Mouse (Mus musculus): ENCODE results near the gene Evi5l. TPM values are rescaled to one million over a fixed set of nuclear protein-coding genes. Genes with fewer than 3 reads are reported as not detected.

The Evi5l gene
- 10.2 and 16.6 TPM in 2 replicates for total RNA-seq (2017)

DNA sequence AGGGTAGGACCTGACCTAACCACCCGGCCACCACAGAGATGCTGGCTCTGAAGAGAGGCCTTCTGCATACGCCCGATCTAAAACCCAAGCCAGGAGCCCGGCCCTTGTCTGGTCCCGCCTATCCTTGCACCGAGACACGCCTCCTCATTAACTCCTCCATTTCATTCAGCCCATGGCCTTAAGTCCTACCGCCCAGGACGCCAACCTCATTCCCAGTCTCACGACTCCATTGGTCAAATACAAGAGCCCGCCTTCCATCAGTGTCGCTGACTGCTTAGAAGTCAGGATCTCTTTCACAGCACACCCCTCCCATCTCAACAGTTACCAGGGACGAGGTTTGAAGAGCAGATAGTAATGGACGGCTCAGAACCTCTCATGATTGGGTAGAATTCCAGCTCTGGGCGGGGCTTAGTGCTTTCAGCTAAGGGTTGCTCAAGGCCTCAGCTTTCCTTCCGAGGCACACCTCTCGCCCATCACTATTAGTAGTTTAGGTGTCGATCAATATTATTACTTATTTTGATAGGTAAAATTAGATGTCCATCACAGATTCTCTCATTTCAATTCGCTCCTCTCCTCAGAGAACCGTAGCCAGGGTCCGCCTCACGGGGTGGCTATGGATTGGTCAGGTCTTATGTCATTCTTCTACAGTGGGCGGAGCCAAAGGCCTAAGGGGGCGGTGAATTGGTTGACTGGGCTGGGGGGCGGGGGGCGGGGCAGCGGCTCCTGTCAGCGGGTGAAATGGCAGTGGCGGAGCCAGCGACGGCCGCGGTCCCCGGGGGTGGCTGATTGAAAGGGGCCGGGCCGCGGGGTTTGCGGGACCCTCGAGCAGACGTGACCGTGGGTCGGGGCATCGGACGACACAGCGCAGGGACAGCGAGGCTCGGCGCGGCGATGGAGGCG, at the start of gene Evi5l:
Gene Evi5l (plus strand): TSS at position 716 of the 900 bp plus-strand sequence.
- ATAC-seq (ENCODE audit: extremely low read depth, insufficient number of reproducible peaks, low FRiP score, poor library complexity, severe bottlenecking) = peak; percentile 88

- no peak for ATAC-seq (ENCODE audit: extremely low read depth, insufficient number of reproducible peaks, low FRiP score, poor library complexity, severe bottlenecking)
Observed at GRCm38 (mm10) chr8:4133798-4134197, 32.6 kb upstream of the Evi5l start, which contains the start of gene Cd209g. Cd209g (plus strand) TSS chr8:4134098.

DNA sequence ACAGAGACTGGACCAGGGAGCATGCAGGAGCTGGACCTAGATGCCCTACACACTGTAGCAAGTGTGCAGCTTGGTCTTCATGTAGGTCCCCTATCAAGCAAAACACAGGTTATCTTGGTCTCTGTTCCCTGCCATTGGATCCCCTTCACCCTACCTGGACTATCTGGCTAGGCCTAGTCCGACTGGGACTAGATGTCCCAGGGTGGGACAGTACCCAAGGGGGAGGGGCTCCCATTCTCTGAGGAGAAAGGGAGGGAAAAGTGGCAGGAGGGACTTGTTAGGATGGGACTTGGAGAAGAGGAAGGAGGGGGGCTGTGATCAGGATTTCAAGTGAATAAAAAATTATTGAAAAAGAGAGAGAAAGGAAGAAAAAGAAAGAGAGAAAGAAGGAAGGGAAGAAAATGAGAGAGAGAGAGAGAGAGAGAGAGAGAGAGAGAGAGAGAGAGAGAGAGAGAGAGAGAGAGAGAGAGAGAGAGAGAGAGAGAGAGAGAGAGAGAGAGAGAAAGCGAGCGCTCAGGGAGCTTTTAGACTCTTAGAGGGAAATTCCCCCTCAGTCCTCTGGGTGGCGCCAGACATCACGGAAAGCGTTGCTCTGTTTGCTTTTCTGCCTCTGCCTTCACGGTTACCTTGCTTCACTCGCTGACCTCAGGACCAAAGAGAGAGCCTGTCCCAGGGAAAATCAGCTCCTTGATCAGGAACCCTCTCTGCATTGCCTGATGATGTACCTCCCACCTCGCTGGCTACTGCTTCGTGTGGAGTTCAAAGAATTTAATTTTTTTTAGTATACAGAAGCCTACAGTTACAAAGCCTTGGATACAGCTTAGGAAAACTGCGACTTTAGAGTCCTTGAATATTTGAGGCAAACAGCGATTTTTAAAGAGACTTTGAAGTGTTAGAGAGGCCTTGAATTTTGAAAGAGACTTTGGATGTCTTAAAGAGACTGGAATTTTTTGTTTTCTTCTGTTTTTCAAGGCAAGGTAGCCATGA, 26.4 kb upstream of the Evi5l start:
- peak; percentile 89 for ATAC-seq (ENCODE audit: extremely low read depth, insufficient number of reproducible peaks, low FRiP score, poor library complexity, severe bottlenecking)

- no peak for ATAC-seq (ENCODE audit: extremely low read depth, insufficient number of reproducible peaks, low FRiP score, poor library complexity, severe bottlenecking)
Observed at GRCm38 (mm10) chr8:4141721-4142120, 24.6 kb upstream of the Evi5l start.

GRCm38 (mm10) chr8:4147272-4147671, 19.1 kb upstream of the Evi5l start:
- ATAC-seq (ENCODE audit: extremely low read depth, insufficient number of reproducible peaks, low FRiP score, poor library complexity, severe bottlenecking) = no peak

- no peak for ATAC-seq (ENCODE audit: extremely low read depth, insufficient number of reproducible peaks, low FRiP score, poor library complexity, severe bottlenecking)
Observed at GRCm38 (mm10) chr8:4154878-4155277, 11.5 kb upstream of the Evi5l start.

- no peak for ATAC-seq (ENCODE audit: extremely low read depth, insufficient number of reproducible peaks, low FRiP score, poor library complexity, severe bottlenecking)
Observed at GRCm38 (mm10) chr8:4162786-4163185, 3.6 kb upstream of the Evi5l start.

- no peak for ATAC-seq (ENCODE audit: extremely low read depth, insufficient number of reproducible peaks, low FRiP score, poor library complexity, severe bottlenecking)
Observed at GRCm38 (mm10) chr8:4165176-4165851, 1.1 kb upstream of the Evi5l start.

DNA sequence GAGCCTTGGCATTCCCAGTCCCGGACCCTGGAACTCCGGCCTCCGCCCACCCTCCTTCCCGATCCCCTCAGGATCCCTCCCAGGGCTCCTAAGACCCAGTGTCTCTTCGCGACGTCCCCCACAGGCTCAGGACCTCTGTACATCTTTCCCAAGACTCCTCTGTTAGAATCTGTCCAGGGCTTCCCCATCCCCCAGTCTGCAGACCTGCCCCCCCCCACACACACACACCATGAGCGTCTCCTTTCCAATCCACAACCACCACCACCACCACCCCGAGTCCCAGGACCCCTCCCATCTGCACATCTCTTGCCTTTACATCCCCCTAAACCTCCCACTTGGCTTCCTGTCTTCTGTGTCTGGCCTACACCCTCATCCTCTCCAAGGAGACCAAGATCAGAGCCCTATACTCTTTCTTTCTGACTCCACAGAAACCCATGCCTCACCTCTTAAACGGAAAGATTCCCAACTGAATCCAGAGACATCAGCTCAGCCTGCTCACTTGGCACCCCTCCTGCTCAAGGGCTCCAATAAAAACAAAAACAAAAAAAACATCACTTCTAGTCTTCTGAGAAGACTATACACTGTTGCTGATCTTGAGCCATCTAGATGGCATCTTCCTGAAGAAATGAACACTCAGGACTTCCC, 636 bp downstream of the Evi5l start:
- no peak for ATAC-seq (ENCODE audit: extremely low read depth, insufficient number of reproducible peaks, low FRiP score, poor library complexity, severe bottlenecking)

DNA sequence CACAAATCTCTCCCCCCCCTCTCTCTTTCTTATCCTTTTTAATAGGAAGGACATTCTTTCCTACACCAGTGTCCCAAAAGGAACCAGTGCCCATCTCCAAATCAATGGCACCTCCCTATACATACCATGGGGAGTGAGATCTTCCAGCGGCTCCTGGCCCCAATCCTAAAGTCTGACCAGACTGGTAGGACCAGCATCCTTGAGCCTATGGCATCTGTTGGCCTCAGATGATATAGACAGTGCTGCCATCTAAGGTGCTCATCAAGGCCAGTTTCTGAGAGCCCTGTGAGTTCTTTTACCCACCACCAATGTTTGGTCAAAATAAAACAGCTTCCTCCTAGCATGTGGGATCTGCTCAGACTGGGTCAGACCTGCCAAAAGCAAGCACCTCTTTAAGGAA, 1.6 kb downstream of the Evi5l start:
- ATAC-seq (ENCODE audit: extremely low read depth, insufficient number of reproducible peaks, low FRiP score, poor library complexity, severe bottlenecking) = no peak

GRCm38 (mm10) chr8:4172486-4172885, 6.1 kb downstream of the Evi5l start:
- no peak for ATAC-seq (ENCODE audit: extremely low read depth, insufficient number of reproducible peaks, low FRiP score, poor library complexity, severe bottlenecking)

DNA sequence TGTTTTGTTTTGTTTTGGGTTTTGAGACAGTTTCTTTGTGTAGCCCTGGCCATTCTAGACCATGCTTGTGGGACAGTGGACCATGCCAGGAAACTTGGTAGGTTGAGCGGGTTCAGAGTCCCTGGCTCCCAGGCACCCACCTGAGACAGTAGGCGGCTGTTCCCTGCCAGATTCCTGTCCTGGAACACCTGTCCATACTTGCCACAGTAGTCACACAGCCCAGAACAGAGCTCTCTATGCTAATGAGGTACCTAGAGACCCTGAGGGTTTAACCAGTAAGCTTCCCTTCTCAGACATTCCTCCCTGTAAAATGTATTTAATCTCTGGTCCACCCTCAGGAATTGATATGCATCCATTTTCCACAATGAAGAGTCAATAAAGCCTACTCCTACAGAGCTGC, 7.7 kb downstream of the Evi5l start:
- no peak for ATAC-seq (ENCODE audit: extremely low read depth, insufficient number of reproducible peaks, low FRiP score, poor library complexity, severe bottlenecking)

DNA sequence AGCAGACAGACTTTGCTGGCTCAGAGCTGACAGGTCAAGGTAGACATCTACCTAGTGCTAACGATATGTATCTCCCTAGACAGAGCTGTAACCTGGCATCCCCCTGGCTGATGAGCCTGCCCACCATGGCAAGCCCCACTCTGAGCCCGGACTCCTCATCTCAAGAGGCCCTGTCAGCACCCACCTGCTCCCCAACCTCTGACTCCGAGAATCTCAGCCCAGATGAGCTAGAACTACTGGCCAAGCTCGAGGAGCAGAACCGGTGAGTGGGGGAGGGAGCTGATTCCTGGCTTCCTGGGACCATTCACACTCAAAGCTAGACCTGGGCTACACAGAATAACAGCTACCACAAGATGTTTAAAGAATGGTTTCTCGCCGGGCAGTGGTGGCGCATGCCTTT, 17.0 kb downstream of the Evi5l start:
- no peak for ATAC-seq (ENCODE audit: extremely low read depth, insufficient number of reproducible peaks, low FRiP score, poor library complexity, severe bottlenecking)

DNA sequence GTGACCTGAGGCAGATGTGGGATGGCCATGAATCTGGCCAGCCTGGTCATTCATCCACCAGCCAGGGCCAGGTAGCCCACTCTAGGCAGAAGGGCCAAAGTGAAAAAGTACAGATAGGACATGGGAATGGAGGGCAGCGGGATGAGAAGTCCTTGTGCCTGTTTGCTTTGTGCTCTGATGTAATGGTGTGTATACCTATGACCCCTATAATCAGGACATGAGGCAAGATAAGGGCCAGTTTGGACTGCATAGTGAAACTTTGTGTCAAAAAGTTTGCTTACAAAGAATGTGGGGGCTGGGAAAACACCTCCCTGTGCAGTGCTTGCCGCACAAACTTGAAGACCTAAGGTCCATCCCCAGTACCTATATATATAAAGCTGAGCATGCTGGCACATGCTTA, 19.8 kb downstream of the Evi5l start:
- no peak for ATAC-seq (ENCODE audit: extremely low read depth, insufficient number of reproducible peaks, low FRiP score, poor library complexity, severe bottlenecking)

DNA sequence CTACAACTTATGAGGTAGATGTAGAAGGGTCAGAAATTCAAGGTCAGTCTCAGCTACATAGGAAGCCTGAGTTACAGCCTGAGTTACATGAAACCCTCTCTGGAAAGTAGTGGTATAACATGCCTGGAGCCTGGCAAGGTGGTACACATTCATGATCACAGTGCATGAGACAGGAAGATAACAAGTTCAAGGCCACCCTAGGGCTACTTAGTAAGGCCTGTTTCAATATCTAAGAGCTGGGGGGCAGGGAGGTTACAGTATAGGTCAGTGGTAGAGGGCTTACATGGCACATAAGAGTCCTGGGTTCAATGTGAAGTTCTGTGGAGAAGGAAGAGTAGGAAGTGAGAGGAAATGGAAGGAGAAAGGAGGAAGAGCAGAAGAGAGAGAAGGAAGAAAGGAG, 22.2 kb downstream of the Evi5l start:
- no peak for ATAC-seq (ENCODE audit: extremely low read depth, insufficient number of reproducible peaks, low FRiP score, poor library complexity, severe bottlenecking)

GRCm38 (mm10) chr8:4189031-4189722, 22.8 kb downstream of the Evi5l start:
- no peak for ATAC-seq (ENCODE audit: extremely low read depth, insufficient number of reproducible peaks, low FRiP score, poor library complexity, severe bottlenecking)

DNA sequence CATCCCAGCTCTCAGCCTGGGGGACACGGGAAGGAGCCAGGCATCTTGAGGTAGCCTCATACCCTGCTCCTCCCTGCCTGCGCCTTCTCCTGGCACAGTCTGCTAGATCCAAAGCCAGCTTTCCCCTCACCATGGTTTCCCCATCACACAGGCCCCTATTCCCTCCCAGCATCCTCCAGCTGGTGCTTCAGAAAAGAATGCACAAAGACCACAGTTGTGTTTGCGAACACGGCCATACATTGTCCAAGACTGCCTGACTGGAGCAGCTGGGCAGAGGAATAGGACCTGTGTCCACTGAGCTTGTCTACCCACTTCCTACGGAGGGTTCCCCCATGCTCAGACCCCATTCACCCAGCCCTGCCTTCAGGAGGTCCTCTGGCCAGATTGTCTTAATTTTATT, 25.9 kb downstream of the Evi5l start:
- no peak for ATAC-seq (ENCODE audit: extremely low read depth, insufficient number of reproducible peaks, low FRiP score, poor library complexity, severe bottlenecking)

Measured in neutrophil, adult 5-6 weeks (primary cell).